Mouse (Mus musculus) stomach, embryonic 15.5 days (tissue): ENCODE measurements at regions not wholly inside any gene's neighbourhood (a gene's known extent, or its start where the extent isn't known, plus 50 kb on each side); places are given as distances from the start of the nearest gene placed in this dataset.

Experiments used
- ATAC-seq: fragments of 200-750 bp; cut with Nextera tagmentation; 2 replicates; pipeline ENCODE4 v1.8.0; 2017; ENCODE audit warnings: low read depth, moderate number of reproducible peaks, moderate TSS enrichment; ENCODE audit not compliant: insufficient read depth, low FRiP score
- H3K27ac ChIP-seq: fragments of 300-500 bp; sonication (generic); 2 replicates; pipeline ENCODE4 v1.5.1; 2015; ENCODE audit warnings: mild to moderate bottlenecking, inconsistent platforms
- H3K27me3 ChIP-seq: fragments of 300-500 bp; sonication (generic); replicated peaks from 2 replicates; pipeline ENCODE4 v1.6.1; 2015; ENCODE audit warnings: inconsistent platforms
- H3K36me3 ChIP-seq: fragments of 300-500 bp; sonication (generic); 2 replicates; pipeline ENCODE4 v1.6.1; 2015; ENCODE audit warnings: inconsistent platforms
- H3K4me1 ChIP-seq: fragments of 300-500 bp; sonication (generic); 2 replicates; pipeline ENCODE4 v1.6.1; 2015; ENCODE audit warnings: inconsistent platforms
- H3K4me2 ChIP-seq: fragments of 300-500 bp; sonication (generic); 2 replicates; pipeline ENCODE4 v1.6.1; 2015; ENCODE audit warnings: mild to moderate bottlenecking, inconsistent platforms
- H3K4me3 ChIP-seq: fragments of 300-500 bp; sonication (generic); replicated peaks from 2 replicates; pipeline ENCODE4 v1.5.1; 2015; ENCODE audit warnings: inconsistent platforms
- H3K9ac ChIP-seq: fragments of 300-500 bp; sonication (generic); 2 replicates; pipeline ENCODE4 v1.6.1; 2015; ENCODE audit warnings: inconsistent platforms
- H3K9me3 ChIP-seq: fragments of 300-500 bp; sonication (generic); 2 replicates; pipeline ENCODE4 v1.6.1; 2016; ENCODE audit warnings: inconsistent platforms
- WGBS: fragments of 180-500 bp; shearing (Covaris S2); methylation state at CpG from one replicate; pipeline ENCODE4 v1.1.7; 2015; 5-methylcytosine and 5-hydroxymethylcytosine counted together

- peaks cover 3% of the 10 kb centered on the region; the same call in 1 of the 2 replicates for H3K27me3 ChIP-seq
- no peak for ATAC-seq
- H3K36me3 ChIP-seq: no peaks in the 10 kb centered on the region
- 32% methylated on average over 24 of the region's 24 CpGs for WGBS
- no peak overlapping the region for H3K27ac ChIP-seq
- H3K4me1 ChIP-seq: no peaks in the 10 kb centered on the region
- H3K9ac ChIP-seq: no peak overlapping the region
- H3K4me2 ChIP-seq: no peak overlapping the region
- no peak overlapping the region for H3K4me3 ChIP-seq
- H3K9me3 ChIP-seq: no peaks in the 10 kb centered on the region
Measured at GRCm38 (mm10) chr8:12214205-12215019, 64.2 kb upstream of the A230072I06Rik start.

DNA sequence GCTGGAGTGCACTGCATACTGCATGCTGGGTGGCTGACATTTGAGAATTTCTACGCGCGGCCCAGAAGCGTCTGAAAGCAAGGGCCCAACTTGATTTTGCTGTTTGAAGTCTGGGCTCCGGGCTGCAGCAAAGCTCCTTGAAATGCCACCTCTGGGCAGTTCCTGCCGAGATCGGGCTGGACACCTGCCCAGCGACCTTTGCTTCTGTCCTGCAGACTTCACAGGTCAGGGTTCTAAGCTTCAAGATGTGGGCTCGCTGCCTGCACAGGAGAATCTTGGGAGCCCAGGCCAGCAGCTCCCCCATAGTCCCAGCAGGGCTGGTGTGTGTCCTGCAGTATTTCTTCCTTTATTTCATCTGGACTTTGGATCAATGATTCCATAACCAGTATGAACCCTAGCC lies 57.1 kb upstream of the A230072I06Rik start:
- no peak for ATAC-seq
- H3K36me3 ChIP-seq: no peaks in the 10 kb centered on the region
- H3K27me3 ChIP-seq: no peaks in the 10 kb centered on the region
- no peaks in the 10 kb centered on the region for H3K9me3 ChIP-seq
- H3K4me3 ChIP-seq: no peak overlapping the region
- no peaks in the 10 kb centered on the region for H3K4me1 ChIP-seq
- H3K9ac ChIP-seq: no peak overlapping the region
- no peak overlapping the region for H3K27ac ChIP-seq
- no peak overlapping the region for H3K4me2 ChIP-seq
- 75% methylated on average over 9 of the region's 9 CpGs for WGBS

GRCm38 (mm10) chr8:12223376-12223775 lies 55.2 kb upstream of the A230072I06Rik start:
- no peaks in the 10 kb centered on the region for H3K9me3 ChIP-seq
- no peak overlapping the region for H3K4me3 ChIP-seq
- no peak overlapping the region for H3K4me2 ChIP-seq
- no peaks in the 10 kb centered on the region for H3K27me3 ChIP-seq
- no peaks in the 10 kb centered on the region for H3K4me1 ChIP-seq
- no peak for ATAC-seq
- H3K27ac ChIP-seq: no peak overlapping the region
- H3K36me3 ChIP-seq: no peaks in the 10 kb centered on the region
- 80% methylated on average over 1 of the region's 1 CpGs for WGBS
- no peak overlapping the region for H3K9ac ChIP-seq
